Mouse (Mus musculus) heart, postnatal 14 days (tissue): ENCODE measurements around the gene Gm10670. TPM values are rescaled to one million over a fixed set of nuclear protein-coding genes. Genes with fewer than 3 reads are reported as not detected.
"Not testable (repeated sequence)": the region's sequence is repeated elsewhere in the genome, so short reads cannot be mapped to it uniquely, and the experiment has no call there.

ENCODE experiments used
- DNase-seq, 2 experiments: peaks; one replicate each; pipeline ENCODE4 v3.0.0; 2021 to 2022
- intact Hi-C: fragments of 180-260 bp; cut with DNase I; formaldehyde crosslinking; loops from one replicate; pipeline ENCODE4 v1.15.1; 2025
- long read RNA-seq, 2 experiments: library from polyadenylated mRNA; stranded (forward); transcript quantifications; one replicate each; pipeline ENCODE4 v2.0.0; 2021
- total RNA-seq, 2 experiments: library from RNA; stranded (reverse); gene quantifications; 2 replicates each; pipeline ENCODE4 v1.2.3; 2021

Gm10670 gene
- total RNA-seq = not detected
- long read RNA-seq, experiment 1 = 0 reads
- long read RNA-seq, experiment 2 = 0 reads

GRCm38 (mm10) chr7:20474825-20475224 is at the start of gene Gm10670:
TSS of gene Gm10670 (minus strand) at chr7:20474925.
- intact Hi-C loops, DNase-seq: not testable (repeated sequence)

GRCm38 (mm10) chr7:20510434-20510833 is 35.7 kb upstream of the Gm10670 start, which contains the start of gene Vmn1r103:
TSS of gene Vmn1r103 (minus strand) at chr7:20510534.
- intact Hi-C loops, DNase-seq: not testable (repeated sequence)

GRCm38 (mm10) chr7:20442493-20442892 is 32.2 kb downstream of the Gm10670 start, which contains the start of gene Vmn1r101:
TSS of gene Vmn1r101 (minus strand) at chr7:20442593.
- DNase-seq, intact Hi-C loops: not testable (repeated sequence)

Other genes with a start within 250 kb of the Gm10670 start
- not detected for gene Gm4498, start 241.1 kb downstream of the Gm10670 start, total RNA-seq
- gene Gm5890, start 212.1 kb downstream of the Gm10670 start, total RNA-seq = not detected
- gene Gm4133, start 140.9 kb downstream of the Gm10670 start, total RNA-seq = not detected
- not detected for gene Gm5728, start 99.5 kb downstream of the Gm10670 start, total RNA-seq
- not detected for gene Vmn1r100, start 57.0 kb downstream of the Gm10670 start, total RNA-seq
- not detected for gene Vmn1r101, start 32.3 kb downstream of the Gm10670 start, total RNA-seq
- gene Vmn1r103, start 35.6 kb upstream of the Gm10670 start, total RNA-seq = not detected
- gene Vmn1r104, start 58.9 kb upstream of the Gm10670 start, total RNA-seq = not detected
- gene Gm5726, start 70.8 kb upstream of the Gm10670 start, total RNA-seq = not detected
- not detected for gene Gm4141, start 101.3 kb upstream of the Gm10670 start, total RNA-seq
- not detected for gene Gm4513, start 124.1 kb upstream of the Gm10670 start, total RNA-seq
- not detected for gene Vmn1r107, start 194.0 kb upstream of the Gm10670 start, total RNA-seq
- gene Vmn1r111, start 228.3 kb upstream of the Gm10670 start, total RNA-seq = not detected